Mouse (Mus musculus) naive thymus-derived CD4-positive, alpha-beta T cell, adult 5 months (primary cell): ENCODE data around the gene Dusp9. TPM values are rescaled to one million over a fixed set of nuclear protein-coding genes. Genes with fewer than 3 reads are reported as not detected.

ENCODE experiments used
- polyA plus RNA-seq: library from polyadenylated mRNA; unstranded; fragments of 100-300 nt; shearing (Covaris generic); gene quantifications from one replicate; pipeline ENCODE4 v1.2.1, GENCODE M21; 2017

Gene Dusp9
- polyA plus RNA-seq, result not detected

GRCm38 (mm10) chrX:73639255-73639675 is at the start of gene Dusp9:
Dusp9 (plus strand) TSS chrX:73639419.

GRCm38 (mm10) chrX:73659575-73660283 is 20.5 kb downstream of the Dusp9 start, which contains the start of gene Pnck:
Pnck (minus strand) TSS chrX:73660117.

GRCm38 (mm10) chrX:73672879-73673618 is 33.8 kb downstream of the Dusp9 start, which contains the start of gene Slc6a8:
Slc6a8 (plus strand) TSS chrX:73673150.

Other genes starting within 250 kb of the Dusp9 start
- not detected for gene Gm18336, start 240.7 kb upstream of the Dusp9 start, polyA plus RNA-seq
- not detected for gene Zfp92, start 228.3 kb upstream of the Dusp9 start, polyA plus RNA-seq
- gene Trex2, start 204.1 kb upstream of the Dusp9 start, polyA plus RNA-seq, result not detected
- 31.1 TPM for gene Haus7, start 180.4 kb upstream of the Dusp9 start, polyA plus RNA-seq
- not detected for gene Bgn, start 155.8 kb upstream of the Dusp9 start, polyA plus RNA-seq
- not detected for gene Atp2b3, start 136.3 kb upstream of the Dusp9 start, polyA plus RNA-seq
- 1.1 TPM for gene Pnck, start 20.7 kb downstream of the Dusp9 start, polyA plus RNA-seq
- gene Slc6a8, start 33.7 kb downstream of the Dusp9 start, polyA plus RNA-seq, result not detected
- gene Bcap31, start 76.8 kb downstream of the Dusp9 start, polyA plus RNA-seq, result 227 TPM
- gene Abcd1, start 77.2 kb downstream of the Dusp9 start, polyA plus RNA-seq, result 23.2 TPM
- not detected for gene Plxnb3, start 117.7 kb downstream of the Dusp9 start, polyA plus RNA-seq
- gene Srpk3, start 135.0 kb downstream of the Dusp9 start, polyA plus RNA-seq, result 0.41 TPM
- 214 TPM for gene Idh3g, start 147.5 kb downstream of the Dusp9 start, polyA plus RNA-seq
- gene Ssr4, start 147.6 kb downstream of the Dusp9 start, polyA plus RNA-seq, result 169 TPM
- gene Pdzd4, start 185.6 kb downstream of the Dusp9 start, polyA plus RNA-seq, result 0.15 TPM